Mouse (Mus musculus): ENCODE results near the gene Svopl.

GRCm38 (mm10) chr6:38028205-38028604, 18.6 kb downstream of the Svopl start:
- TF ChIP-seq CTCF (IDR thresholded peaks at IDR 0.05; ENCODE audit: insufficient read depth, low read depth, low read length) (no peak), POLR2A (IDR thresholded peaks at IDR 0.05; ENCODE audit: insufficient read depth, low read depth, low read length) (no peak)

Data from olfactory bulb, adult 2 months (tissue).